Mouse (Mus musculus) lung, postnatal 4 days (tissue): Measurements from ENCODE around the gene Cd300lf.

Experiments used
- DNase-seq, 2 experiments: peaks; one replicate each; pipeline ENCODE4 v3.0.0; 2021

Gene Cd300lf

DNA sequence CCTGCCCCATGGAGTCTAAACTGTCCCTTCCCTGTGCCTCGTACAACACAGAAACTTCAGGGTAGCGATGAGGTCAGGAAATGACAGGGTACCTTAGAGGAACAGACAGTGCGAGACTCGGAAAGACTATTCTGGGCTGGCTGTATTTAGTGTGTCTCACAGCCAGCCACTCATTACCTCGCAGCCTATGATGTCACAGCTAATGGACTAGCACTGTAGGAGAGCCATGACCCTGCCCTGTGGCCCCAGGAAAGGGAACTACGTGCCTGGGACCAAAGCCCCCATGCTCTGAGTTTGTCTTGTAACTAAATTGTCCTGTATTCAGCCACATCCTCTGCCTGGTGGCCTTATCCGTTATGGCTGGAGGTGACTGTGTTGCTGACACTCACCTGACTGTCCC lies 58.4 kb downstream of the Cd300lf start:
- no peak for DNase-seq

DNA sequence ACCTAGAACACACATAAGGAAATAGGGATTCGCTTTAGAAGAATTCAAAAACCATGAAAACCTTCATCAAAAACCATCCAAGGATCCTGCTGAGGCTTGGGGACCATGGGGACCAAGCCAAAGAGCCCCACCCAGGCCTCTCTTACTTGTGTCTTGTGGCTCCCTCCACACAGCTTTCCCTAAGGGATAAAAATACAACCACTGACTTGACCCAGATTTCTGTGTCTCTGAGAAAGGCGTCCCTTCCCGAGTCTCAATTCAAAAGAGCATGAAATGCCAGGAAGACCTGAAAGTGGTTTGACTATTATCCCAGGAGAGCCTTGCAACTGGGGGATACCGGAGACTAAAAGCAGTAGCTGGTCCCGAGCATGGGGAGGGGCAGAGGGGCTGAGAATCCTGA lies 60.8 kb downstream of the Cd300lf start:
- DNase-seq, result no peak

DNA sequence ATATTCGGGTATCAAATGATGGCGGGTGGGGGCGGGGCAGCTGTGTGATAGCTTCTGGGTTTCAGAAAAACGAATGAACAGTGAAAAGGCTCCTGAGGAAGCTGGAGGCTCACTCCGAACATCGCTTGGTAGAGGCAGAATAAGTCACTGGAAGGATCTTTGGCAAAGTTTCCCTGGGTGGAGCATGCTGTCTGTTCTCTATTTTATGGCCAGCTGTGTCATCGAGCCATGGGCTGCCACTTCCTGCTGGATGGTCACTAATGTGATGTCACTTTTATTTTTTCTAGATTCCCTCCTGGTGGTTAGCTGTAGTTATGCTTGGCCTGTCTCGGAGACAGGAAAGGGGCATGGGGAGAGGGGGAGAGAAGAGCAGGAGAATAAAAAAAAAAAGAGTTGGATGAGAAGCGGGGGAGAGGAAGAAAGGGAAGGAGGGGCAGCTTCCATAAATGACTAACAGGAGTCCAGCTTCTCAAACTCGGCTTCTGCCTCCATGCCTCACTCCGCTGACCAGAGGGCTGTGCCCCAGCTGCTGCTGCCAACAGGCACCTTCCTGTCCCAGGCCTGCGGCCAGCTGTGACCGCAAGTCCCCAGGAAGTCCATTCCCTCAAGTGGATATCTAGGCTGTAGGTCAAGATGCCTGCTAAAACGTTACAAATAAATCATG lies 62.0 kb downstream of the Cd300lf start:
- DNase-seq, result peak; percentile 67 to 85

DNA sequence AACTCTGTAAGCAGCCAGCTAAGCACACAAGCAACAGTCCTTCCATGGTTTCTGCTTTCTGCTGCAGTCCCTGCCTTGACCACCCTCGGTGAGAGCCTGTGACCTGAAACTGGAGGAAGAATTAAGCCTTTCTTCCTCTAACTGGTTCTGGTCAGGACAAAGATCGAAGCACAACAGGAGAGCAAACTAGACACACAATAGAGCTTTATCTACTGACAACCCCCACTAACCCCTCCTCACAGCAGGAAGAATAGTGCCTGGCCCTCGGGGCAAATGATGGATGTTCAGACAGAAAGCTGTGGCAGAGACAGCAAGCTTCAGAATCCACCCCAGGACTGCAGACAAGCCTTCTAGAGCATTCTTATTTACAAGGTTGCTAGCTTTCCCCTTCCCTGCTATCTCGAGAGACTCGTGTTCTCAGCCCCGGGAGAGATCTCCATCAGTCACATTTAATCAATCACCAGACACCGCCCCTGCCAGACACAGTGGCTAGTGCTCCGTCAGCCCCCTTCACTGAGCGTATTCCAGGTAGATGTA lies 62.7 kb downstream of the Cd300lf start:
- DNase-seq, result no peak

DNA sequence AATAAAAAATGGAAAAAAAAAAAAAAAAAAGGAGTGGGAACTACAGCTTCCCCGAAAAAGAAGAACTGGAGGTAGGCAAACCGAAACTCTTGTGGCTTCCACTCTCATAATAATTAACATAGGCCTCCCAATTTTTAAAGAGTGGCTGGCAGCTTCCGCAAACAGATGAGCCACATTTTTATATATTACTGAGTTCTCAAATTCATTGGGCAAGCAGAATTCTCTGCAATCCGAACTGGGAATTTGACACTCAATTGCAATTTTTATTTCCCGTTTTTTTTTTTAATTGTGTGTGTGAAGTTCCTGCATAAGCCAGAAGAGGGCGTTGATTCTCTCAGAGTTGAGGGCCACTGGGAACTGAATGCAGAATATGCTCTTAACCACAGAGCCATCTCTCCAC lies 67.0 kb downstream of the Cd300lf start:
- no peak for DNase-seq
